Mouse (Mus musculus): ENCODE measurements around the gene Slc26a1. TPM values are rescaled to one million over a fixed set of nuclear protein-coding genes. Genes with fewer than 3 reads are reported as not detected.

Slc26a1 gene
- 0.13 and 0.70 TPM in 2 replicates for polyA plus RNA-seq (2012; rRNA removed; ENCODE audit: low replicate concordance)

DNA sequence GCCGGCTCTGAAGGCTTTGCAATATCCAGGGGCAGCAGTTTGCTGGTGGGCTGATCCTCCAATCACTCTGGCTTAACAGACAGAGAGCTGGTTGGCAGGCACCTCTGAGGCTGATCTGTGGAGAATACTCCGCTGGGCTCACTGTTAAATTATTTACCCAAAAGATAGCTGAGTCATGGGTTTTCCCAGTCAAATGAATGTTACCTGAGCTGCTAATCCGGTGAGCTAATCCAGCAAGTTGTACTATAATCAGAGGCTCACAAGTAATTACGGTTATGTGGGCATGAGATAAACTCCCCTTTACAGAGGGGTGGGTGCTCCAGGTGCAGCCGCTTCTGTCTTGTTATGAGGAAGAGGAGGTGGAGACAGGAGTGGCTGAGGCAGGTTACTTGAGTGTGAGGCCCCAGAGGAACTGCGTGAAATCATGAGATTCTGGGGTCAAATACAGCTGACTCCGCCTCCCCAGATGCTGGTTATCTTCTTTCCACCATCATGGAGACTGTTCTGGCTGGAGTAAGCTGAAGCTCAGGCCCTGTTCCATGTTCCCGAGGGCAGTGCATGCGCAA is at the start of gene Slc26a1:
Gene Slc26a1, minus strand, starts transcription at position 319 of the 566 bp plus-strand sequence.

GRCm38 (mm10) chr5:108692271-108692670 is 16.9 kb upstream of the Slc26a1 start, which contains the start of gene Fgfrl1:
Fgfrl1 (plus strand) TSS chr5:108692382.

GRCm38 (mm10) chr5:108668977-108669936 is 6.1 kb downstream of the Slc26a1 start, which contains the start of gene Dgkq:
Dgkq (minus strand) TSS chr5:108669672.

GRCm38 (mm10) chr5:108659698-108660631 is 15.4 kb downstream of the Slc26a1 start, which contains the start of gene Idua:
Idua (plus strand) TSS chr5:108660331.

GRCm38 (mm10) chr5:108629634-108630483 is 45.5 kb downstream of the Slc26a1 start, which contains the start of the genes Gak and Tmem175:
Gak (minus strand) TSS chr5:108629755.
Tmem175 (plus strand) TSS chr5:108629770.

Other genes with a start within 250 kb of the Slc26a1 start
- 26.6 and 48.0 TPM in 2 replicates for gene Atp5k, start 241.1 kb downstream of the Slc26a1 start, polyA plus RNA-seq (2012; rRNA removed; ENCODE audit: low replicate concordance)
- gene Mfsd7a, start 226.7 kb downstream of the Slc26a1 start, polyA plus RNA-seq (2012; rRNA removed; ENCODE audit: low replicate concordance), result 8.6 and 13.8 TPM in 2 replicates
- gene Pcgf3, start 214.3 kb downstream of the Slc26a1 start, polyA plus RNA-seq (2012; rRNA removed; ENCODE audit: low replicate concordance), result 4.6 and 11.1 TPM in 2 replicates
- gene Cplx1, start 125.5 kb downstream of the Slc26a1 start, polyA plus RNA-seq (2012; rRNA removed; ENCODE audit: low replicate concordance), result 0.11 and 0.22 TPM in 2 replicates
- 81.2 and 87.3 TPM in 2 replicates for gene Gak, start 45.8 kb downstream of the Slc26a1 start, polyA plus RNA-seq (2012; rRNA removed; ENCODE audit: low replicate concordance)
- 50.8 and 77.4 TPM in 2 replicates for gene Tmem175, start 45.8 kb downstream of the Slc26a1 start, polyA plus RNA-seq (2012; rRNA removed; ENCODE audit: low replicate concordance)
- 29.9 and 32.8 TPM in 2 replicates for gene Idua, start 15.2 kb downstream of the Slc26a1 start, polyA plus RNA-seq (2012; rRNA removed; ENCODE audit: low replicate concordance)
- 21.7 and 27.2 TPM in 2 replicates for gene Dgkq, start 5.9 kb downstream of the Slc26a1 start, polyA plus RNA-seq (2012; rRNA removed; ENCODE audit: low replicate concordance)
- gene Fgfrl1, start 16.8 kb upstream of the Slc26a1 start, polyA plus RNA-seq (2012; rRNA removed; ENCODE audit: low replicate concordance), result 173 and 187 TPM in 2 replicates
- gene Rnf212, start 99.4 kb upstream of the Slc26a1 start, polyA plus RNA-seq (2012; rRNA removed; ENCODE audit: low replicate concordance), result not detected in 2 replicates
- gene Tmed11, start 119.8 kb upstream of the Slc26a1 start, polyA plus RNA-seq (2012; rRNA removed; ENCODE audit: low replicate concordance), result not detected in 2 replicates
- gene Vmn2r8, start 133.3 kb upstream of the Slc26a1 start, polyA plus RNA-seq (2012; rRNA removed; ENCODE audit: low replicate concordance), result not detected in 2 replicates
- gene Vmn2r9, start 177.0 kb upstream of the Slc26a1 start, polyA plus RNA-seq (2012; rRNA removed; ENCODE audit: low replicate concordance), result not detected in 2 replicates

Measured in mammary gland, adult 2 months (tissue).